Mouse (Mus musculus) adrenal gland, postnatal 0 days (tissue): ENCODE measurements around the gene Taar7b. TPM values are rescaled to one million over a fixed set of nuclear protein-coding genes. Genes with fewer than 3 reads are reported as not detected.

ENCODE experiments used
- polyA plus RNA-seq: library from polyadenylated mRNA; unstranded; fragments of >200 nt; fragmentation: Nextera tagmentation; extraction: Ambion mirVana; gene quantifications from 2 replicates; pipeline ENCODE4 v1.2.1, GENCODE M21; 2015

Gene Taar7b
- not detected in 2 replicates for polyA plus RNA-seq

DNA sequence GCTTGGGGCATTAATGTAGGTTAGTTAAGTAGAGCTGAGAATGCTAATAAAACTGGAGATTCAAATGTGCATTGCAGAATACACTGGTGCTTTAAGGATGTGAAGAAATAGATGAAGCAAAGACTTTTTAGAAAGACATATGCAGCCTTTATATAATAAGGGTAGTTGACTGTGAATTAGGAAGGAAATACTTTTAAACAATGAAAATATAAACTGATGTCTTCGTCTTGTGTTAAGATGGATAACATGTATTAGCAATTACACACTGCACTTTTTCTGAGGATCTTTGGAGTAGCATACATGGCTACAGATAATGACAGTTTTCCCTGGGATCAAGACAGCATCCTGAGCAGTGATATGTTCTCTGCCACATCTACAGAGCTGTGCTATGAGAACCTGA, at the start of gene Taar7b:
Gene Taar7b (plus strand): TSS at position 301 of the 400 bp plus-strand sequence.

DNA sequence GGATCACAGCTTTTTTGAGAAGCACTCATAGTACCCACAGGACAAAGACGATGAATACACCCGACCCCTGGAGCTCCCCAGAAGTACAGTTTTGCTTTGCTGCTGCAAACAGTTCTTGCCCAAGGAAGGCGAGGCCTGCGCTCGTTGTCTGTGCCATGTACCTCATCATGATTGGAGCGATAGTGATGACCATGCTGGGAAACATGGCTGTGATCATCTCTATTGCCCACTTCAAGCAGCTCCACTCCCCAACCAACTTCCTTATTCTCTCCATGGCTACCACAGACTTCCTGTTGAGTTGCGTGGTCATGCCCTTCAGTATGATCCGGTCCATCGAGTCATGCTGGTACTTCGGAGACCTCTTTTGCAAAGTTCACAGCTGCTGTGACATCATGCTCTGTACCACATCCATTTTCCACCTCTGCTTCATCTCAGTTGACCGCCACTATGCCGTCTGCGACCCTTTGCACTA, 39.3 kb upstream of the Taar7b start, which contains the start of gene Taar4:
Gene Taar4 (plus strand): TSS at position 51 of the 472 bp plus-strand sequence.

DNA sequence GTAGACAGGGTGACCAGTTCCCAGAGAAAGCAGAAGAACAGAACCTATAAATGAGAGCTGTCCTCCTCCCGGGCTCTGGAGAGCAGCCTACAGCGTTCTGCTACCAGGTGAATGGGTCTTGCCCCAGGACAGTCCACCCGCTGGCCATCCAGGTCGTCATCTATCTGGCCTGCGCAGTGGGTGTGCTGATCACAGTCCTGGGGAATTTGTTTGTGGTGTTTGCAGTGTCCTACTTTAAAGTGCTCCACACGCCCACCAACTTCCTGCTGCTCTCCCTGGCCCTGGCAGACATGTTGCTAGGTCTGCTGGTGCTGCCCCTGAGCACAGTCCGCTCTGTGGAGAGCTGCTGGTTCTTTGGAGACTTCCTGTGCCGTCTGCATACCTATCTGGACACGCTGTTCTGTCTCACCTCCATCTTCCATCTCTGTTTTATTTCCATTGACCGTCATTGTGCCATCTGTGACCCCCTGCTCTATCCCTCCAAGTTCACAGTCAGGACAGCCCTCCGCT, 29.0 kb upstream of the Taar7b start, which contains the start of gene Taar5:
Gene Taar5 (plus strand): TSS at position 51 of the 510 bp plus-strand sequence.

DNA sequence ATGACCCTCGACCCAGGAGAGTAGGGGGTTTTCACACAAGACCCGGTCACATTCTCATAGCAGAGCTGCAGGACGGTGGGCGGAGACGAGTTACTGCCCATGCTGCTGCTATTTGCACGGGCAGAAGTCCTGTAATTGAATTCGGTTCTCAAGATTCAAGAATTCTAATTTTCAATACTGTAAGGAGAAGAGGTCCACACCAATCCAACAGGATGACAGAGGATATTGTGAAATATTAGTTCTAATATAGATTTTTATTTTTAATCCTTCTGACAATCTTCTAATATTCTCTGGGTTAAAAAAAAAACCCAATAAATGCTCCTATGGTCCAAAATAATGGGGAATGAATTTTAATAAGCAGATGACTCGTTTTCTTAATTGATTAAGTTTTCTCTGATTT, 14.2 kb upstream of the Taar7b start, which contains the start of gene Taar6:
Gene Taar6 (minus strand): TSS at position 101 of the 400 bp plus-strand sequence.

DNA sequence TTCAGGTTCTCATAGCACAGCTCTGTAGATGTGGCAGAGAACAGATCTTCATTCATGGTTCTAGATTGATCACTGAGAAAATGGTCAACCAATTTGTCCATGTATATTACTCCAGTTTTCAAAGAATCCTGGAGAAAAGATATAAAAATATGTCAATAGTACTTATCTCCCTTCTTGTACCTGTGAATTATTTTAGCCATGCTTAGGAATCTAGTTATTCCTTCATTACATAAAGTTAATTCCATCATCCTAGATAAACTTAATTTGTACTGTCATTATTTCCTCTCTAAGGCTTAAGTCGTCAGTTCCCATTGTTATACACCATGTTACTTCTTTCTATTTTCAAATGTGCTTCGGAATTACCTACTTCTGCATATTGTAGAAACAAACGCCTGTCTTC, 6.4 kb upstream of the Taar7b start, which contains the start of gene Taar7a:
Gene Taar7a (minus strand): TSS at position 101 of the 400 bp plus-strand sequence.

DNA sequence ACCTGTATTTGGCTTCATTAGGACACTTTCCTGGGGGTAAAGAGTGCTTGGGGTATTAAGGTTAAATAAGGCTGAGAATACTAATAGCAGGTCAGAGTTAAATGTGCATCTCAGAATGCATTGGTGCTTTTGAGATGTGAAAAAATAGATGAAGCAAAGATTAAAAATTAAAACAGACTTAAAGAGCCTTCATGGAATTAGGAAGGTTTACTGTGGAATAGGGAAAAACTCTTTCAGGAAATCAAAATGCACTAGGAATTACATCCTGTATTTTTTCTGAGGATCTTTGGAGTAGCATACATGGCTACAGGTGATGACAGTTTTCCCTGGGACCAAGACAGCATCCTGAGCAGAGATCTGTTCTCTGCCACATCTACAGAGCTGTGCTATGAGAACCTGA, 27.2 kb downstream of the Taar7b start, which contains the start of gene Taar7d:
Gene Taar7d (plus strand): TSS at position 301 of the 400 bp plus-strand sequence.

DNA sequence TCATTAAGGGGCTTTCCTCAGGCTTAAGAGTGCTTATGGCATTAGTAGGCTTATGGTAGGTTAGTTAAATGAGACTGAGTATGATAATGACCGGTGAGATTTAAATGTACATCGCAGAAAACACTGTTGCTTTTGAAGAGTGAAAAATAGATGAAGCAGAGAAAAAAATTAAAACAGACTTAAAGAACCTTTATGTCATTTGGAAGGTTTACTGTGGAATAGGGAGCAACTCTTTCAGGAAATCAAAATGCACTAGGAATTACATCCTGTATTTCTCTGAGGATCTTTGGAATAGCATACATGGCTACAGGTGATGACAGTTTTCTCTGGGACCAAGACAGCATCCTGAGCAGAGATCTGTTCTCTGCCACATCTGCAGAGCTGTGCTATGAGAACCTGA, 37.6 kb downstream of the Taar7b start, which contains the start of gene Taar7e:
Gene Taar7e (plus strand): TSS at position 301 of the 400 bp plus-strand sequence.

DNA sequence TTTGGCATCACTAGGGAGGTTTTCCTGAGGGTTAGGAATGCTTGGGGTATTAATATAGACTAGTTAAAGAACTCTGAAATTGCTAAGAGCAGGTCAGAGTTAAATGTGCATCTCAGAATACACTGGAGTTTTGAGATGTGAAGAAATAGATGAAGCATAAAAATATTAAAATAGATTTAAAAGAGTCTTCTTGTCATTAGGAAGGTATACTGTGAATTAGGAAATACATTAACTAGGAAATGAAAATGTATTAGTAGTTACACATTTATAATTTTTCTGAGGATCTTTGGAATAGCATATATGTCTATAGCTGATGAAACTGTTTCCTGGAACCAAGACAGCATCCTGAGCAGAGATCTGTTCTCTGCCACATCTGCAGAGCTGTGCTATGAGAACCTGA, 49.5 kb downstream of the Taar7b start, which contains the start of gene Taar7f:
Gene Taar7f (plus strand): TSS at position 301 of the 400 bp plus-strand sequence.

Other genes with a start within 250 kb of the Taar7b start
- gene Rps12, start 212.7 kb upstream of the Taar7b start, polyA plus RNA-seq: 178 and 250 TPM in 2 replicates
- 20.3 and 25.7 TPM in 2 replicates for gene Slc18b1, start 203.0 kb upstream of the Taar7b start, polyA plus RNA-seq
- 8.4 and 15.1 TPM in 2 replicates for gene Vnn3, start 148.5 kb upstream of the Taar7b start, polyA plus RNA-seq
- 19.2 and 41.4 TPM in 2 replicates for gene Vnn1, start 105.3 kb upstream of the Taar7b start, polyA plus RNA-seq
- gene Taar1, start 79.6 kb upstream of the Taar7b start, polyA plus RNA-seq: not detected in 2 replicates
- not detected in 2 replicates for gene Taar2, start 61.4 kb upstream of the Taar7b start, polyA plus RNA-seq
- gene Taar3, start 50.4 kb upstream of the Taar7b start, polyA plus RNA-seq: not detected in 2 replicates
- gene Taar4, start 39.4 kb upstream of the Taar7b start, polyA plus RNA-seq: not detected in 2 replicates
- gene Taar5, start 29.2 kb upstream of the Taar7b start, polyA plus RNA-seq: not detected in 2 replicates
- not detected in 2 replicates for gene Taar6, start 14.3 kb upstream of the Taar7b start, polyA plus RNA-seq
- gene Taar7a, start 6.5 kb upstream of the Taar7b start, polyA plus RNA-seq: not detected in 2 replicates
- gene Taar7d, start 27.3 kb downstream of the Taar7b start, polyA plus RNA-seq: not detected in 2 replicates
- gene Taar7e, start 37.7 kb downstream of the Taar7b start, polyA plus RNA-seq: not detected in 2 replicates
- gene Taar7f, start 49.6 kb downstream of the Taar7b start, polyA plus RNA-seq: not detected in 2 replicates
- gene Taar8a, start 76.6 kb downstream of the Taar7b start, polyA plus RNA-seq: not detected in 2 replicates
- not detected in 2 replicates for gene Taar8b, start 92.4 kb downstream of the Taar7b start, polyA plus RNA-seq
- gene Taar8c, start 102.0 kb downstream of the Taar7b start, polyA plus RNA-seq: not detected in 2 replicates
- not detected in 2 replicates for gene Taar9, start 109.6 kb downstream of the Taar7b start, polyA plus RNA-seq
- 93.8 and 105 TPM in 2 replicates for gene Stx7, start 149.4 kb downstream of the Taar7b start, polyA plus RNA-seq
- 1.7 and 2.8 TPM in 2 replicates for gene Moxd1, start 223.6 kb downstream of the Taar7b start, polyA plus RNA-seq